Mouse (Mus musculus): ENCODE data around the gene Aida.
"Not testable (repeated sequence)": the region's sequence is repeated elsewhere in the genome, so short reads cannot be mapped to it uniquely, and the experiment has no call there.

Gene Aida

DNA sequence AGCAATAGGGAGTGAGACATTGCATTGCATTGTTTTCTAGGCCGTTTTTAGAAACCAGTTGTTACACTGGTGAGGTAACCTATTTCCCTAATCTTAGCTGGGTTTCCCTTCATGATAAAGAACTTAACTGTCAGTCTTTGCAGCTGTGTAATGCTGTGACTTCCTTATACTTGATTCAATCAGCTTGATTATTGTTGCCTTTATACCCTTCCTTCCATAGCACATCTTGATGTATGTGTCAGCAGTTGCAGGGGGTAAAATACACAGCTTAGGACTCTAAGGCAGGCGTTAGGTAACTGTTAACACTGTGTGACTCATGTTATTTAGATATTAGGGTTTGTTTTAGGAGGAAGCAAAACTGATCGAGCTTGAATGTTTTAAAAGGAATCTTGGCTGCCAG is 24.3 kb downstream of the Aida start:
- no peak for DNase-seq (ENCODE audit: low spot score in 2 of 2)

DNA sequence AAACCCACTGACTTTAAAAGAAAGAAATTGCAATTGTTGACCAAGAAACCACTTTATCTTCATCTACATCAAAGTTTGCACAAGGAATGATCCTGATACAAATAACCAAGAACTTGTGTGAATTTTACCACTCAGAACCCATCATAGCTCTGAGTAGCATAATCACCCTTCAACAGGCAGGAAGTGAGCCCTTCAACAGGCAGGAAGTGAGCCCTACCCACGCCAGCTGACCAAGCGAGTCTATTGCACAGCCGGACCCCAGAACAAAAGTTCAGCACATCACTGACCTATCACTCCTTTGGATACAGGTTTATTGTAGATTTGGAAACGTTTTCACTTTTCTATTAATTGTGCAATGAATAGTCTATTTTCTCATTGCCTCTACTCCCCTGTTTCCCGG is 26.1 kb downstream of the Aida start:
- not testable (repeated sequence) for DNase-seq (ENCODE audit: low spot score in 2 of 2)

DNA sequence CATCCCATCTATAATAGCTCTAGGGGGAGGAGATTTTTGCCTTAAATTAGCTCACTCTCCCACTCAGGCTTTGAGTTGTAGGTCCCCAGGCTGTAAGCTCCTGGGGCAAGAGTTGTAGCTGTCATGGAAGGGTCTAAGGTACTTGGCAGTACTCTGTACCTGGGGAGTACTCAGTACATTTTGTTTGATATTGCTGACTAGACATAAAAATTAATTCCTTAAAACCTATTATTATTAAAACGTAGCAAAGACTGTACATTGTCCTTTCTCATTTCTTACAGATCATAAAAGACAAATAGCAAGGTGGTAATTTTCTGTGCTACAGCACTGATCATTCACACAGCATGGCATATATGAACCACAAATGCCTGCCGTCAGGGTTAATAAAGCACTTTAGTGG is 27.5 kb downstream of the Aida start:
- DNase-seq (ENCODE audit: low spot score in 2 of 2) = no peak

GRCm38 (mm10) chr1:183324433-183324832 is 28.0 kb downstream of the Aida start:
- no peak for DNase-seq (ENCODE audit: low spot score in 2 of 2)

- no peak for DNase-seq (ENCODE audit: low spot score in 2 of 2)
Observed at GRCm38 (mm10) chr1:183327171-183327570, 30.8 kb downstream of the Aida start.

- not testable (repeated sequence) for DNase-seq (ENCODE audit: low spot score in 2 of 2)
Observed at GRCm38 (mm10) chr1:183342902-183343301, 46.5 kb downstream of the Aida start.

DNA sequence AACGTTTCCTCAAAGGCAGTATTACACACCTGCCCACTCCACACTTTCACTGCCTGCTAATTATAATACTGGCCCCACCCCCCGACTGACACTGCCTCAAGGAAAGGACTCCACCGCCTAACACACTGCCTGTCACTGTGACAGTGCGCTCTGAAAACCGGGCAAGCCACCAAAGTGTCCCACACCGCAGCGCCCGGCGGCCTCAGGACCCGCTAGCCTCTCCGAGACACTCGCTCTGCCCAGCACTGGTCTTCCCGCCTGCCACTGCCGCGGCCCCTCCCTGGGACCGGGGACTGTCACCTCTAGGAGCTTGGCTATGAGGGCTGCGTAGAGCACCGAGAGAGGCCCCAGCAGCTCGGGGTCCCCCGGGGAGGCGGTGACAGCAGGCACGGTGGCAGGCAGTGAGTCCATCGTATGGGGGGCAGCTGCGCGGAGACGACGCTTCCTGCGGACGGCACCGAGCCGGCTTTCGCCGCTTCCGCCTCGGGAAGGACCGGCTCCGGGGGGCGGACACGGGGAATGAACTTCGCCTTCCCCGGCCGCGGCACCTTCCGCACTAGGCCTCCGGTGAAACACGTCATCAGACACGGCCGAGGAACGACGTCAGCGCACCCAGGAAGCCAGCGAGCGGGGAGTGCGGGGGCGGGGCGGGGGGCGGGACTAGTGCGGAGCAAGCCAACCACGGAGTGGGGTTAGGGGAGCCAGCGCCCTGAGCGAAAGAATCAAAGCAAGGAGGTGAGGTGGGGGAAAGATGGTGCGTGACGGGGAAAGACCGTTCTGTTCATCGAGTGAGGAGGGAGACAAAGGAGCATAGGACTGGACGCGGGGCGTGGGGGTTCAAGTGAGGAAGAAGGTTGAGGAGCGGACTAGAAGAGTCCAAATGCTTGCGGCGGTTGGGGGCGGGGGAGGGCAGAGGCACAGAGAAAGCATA is 48.8 kb downstream of the Aida start:
- peak; percentile 88 to 90 for DNase-seq (ENCODE audit: low spot score in 2 of 2)

GRCm38 (mm10) chr1:183345817-183346195 is 49.4 kb downstream of the Aida start:
- peak in 1 of 2 experiments; percentile 19 for DNase-seq (ENCODE audit: low spot score in 2 of 2)

GRCm38 (mm10) chr1:183349840-183350239 is 53.5 kb downstream of the Aida start:
- DNase-seq (ENCODE audit: low spot score in 2 of 2) = peak; percentile 61 to 62

DNA sequence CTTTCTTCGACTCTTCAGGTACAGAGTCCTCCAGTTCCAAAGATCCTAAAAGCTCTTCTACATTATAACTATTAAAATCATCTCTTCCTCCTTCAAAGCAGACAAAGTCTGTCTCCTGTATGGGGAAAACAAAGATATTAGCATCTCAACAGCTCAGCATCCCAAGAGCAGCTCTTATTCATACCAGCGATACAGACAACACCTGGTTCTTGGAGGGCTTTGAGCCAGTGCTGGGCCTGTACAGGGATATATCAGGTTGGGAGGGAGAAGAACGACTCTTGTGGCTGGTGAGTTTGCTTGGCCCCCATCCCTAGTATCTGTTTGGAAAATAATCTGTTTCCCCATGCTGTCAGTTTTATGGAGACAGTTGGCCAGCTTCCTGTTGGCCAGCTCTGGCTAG is 62.5 kb downstream of the Aida start:
- DNase-seq (ENCODE audit: low spot score in 2 of 2) = no peak

GRCm38 (mm10) chr1:183362301-183362700 is 65.9 kb downstream of the Aida start:
- no peak for DNase-seq (ENCODE audit: low spot score in 2 of 2)

DNA sequence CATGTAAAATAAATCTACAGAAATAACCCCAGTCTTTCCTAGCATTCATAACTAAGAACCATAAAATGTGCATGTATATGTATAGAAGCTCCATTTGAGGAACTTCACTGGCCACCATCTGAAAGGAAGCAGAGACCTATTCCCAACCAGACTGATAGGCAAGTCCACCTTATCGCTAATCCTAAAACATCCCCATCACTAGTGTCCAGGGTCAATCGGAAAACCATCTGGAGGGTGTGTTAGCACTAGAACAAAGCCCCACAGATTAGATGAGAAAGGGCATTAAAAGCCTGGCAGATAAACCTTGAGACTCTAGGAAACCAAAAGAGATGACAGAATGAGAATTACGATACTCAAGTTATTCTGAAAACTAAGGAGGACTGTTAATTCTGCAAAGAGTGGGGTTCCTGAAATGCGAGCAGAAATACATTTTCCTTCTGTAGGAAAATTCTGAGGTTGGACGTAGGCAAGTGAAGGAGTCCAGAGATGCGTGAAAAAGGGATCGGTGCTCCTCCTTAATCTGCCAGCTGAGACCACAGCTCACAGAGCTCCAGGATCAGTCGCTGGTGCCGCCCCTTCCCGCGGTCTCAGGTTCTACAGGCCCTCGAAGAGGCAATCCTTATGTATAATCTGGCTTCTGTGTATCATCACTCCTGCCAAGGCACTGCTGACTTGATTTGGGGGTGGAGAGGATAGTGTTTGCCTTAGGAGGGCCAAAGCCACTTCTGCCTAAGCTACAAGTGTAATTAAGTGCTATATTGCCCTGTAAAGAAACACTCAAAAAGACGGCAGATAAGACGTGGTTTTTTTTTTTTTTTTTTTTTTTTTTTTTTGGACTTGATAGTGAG is 66.6 kb downstream of the Aida start:
- no peak for DNase-seq (ENCODE audit: low spot score in 2 of 2)

DNA sequence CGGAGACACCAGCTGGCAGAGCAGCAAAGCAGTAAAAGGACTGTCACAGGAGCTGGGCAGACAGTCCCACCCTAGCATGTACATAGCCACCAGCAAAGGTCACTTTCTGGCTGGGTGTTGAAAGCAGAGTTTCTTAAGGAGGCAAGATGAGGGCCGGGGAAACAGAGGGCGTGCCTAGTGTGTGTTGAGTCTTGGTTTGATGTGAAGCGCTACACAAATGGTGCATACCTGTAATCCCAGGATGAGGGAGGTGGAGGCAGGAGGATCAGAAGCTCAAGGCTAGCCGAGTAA is 67.1 kb downstream of the Aida start:
- no peak for DNase-seq (ENCODE audit: low spot score in 2 of 2)

- no peak for DNase-seq (ENCODE audit: low spot score in 2 of 2)
Observed at GRCm38 (mm10) chr1:183366361-183366760, 70.0 kb downstream of the Aida start.

DNA sequence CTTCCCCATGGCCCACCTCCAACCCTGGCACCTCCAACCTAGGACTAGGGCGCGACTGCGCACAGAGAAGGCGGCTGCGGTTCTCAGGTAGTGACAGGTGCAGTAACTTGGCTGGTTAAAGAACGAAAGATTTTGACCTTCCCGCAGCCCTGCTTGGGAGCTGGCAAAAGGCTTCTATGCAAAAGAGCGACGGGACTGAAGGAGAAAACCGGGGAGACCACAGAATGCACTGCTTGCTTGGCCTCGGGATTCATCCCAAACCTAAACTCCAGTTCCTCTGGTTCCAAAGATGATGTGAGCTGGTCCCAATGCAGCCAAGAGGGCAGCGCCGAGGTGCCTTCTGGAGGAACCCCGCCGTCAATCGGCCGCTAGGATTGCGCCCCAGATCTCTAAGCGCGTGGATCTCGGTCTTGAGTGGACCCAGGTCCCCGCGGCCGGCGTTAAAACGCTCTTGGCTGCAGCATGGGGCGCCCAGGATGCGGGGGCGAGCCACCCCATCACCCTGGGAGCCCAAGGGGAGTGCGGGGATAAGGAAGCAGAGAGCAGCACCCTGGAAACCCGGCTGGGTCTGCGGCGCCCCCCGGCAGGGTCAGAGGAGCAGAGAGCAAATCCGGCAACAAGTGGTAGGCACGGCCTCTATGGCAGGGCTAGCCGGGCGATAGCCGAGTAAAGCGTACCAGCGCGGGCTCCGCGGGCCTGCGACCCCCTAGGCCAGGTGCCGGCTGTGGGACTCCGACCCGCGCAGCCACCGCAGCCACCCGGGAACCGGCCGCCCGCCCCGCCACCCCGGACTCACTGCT is 72.4 kb downstream of the Aida start:
- peak; percentile 19 to 28 for DNase-seq (ENCODE audit: low spot score in 2 of 2)

DNA sequence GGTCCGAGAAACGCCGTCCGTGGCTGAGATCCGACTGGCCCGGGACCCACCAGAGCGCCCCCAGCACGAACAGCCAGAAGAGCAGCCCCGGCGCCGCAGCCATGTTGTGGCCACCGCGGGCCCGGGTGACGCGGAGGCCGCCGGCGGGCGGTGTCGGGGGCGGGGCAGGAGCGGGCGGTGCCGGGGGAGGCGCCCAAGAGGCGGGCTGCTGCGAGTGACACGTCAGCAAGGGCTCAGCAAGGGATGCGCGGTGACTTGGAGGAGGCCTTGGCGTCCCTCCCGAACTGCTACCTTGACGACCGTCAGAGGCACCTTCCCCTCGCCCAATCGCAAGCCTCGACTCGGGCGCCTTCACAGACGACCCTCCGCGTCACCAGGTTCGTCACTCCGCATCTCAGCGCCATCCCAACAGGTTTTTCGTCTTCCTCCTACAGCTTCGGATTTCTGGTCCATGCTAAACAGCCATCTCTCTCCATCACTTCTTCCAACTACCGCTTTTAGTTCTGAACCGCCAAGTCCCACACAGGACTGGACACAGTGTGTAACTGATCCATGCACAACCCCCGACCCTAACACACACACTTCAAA is 73.1 kb downstream of the Aida start, which contains the start of gene Mia3:
Mia3 (minus strand) TSS at position 127 of the 588 bp plus-strand sequence.
- DNase-seq (ENCODE audit: low spot score in 2 of 2) = peak; percentile 97 to 98

- DNase-seq (ENCODE audit: low spot score in 2 of 2) = no peak
Observed at GRCm38 (mm10) chr1:183374728-183375127, 78.3 kb downstream of the Aida start.
